Mouse (Mus musculus) liver, embryonic 13.5 days (tissue): Measurements from ENCODE around the gene Arg2. TPM values are rescaled to one million over a fixed set of nuclear protein-coding genes. Genes with fewer than 3 reads are reported as not detected.
"Not testable (repeated sequence)": the region's sequence is repeated elsewhere in the genome, so short reads cannot be mapped to it uniquely, and the experiment has no call there.

Experiments
- ATAC-seq: fragments of 200-750 bp; cut with Nextera tagmentation; 2 replicates; pipeline ENCODE4 v1.8.0; 2017; ENCODE audit warnings: low read depth, mild to moderate bottlenecking, moderate number of reproducible peaks, moderate library complexity
- DNase-seq: peaks from one replicate; pipeline ENCODE4 v3.0.0; 2022
- H3K27ac ChIP-seq: fragments of 300-500 bp; sonication (generic); 2 replicates; pipeline ENCODE4 v1.5.1; 2015; ENCODE audit warnings: moderate library complexity, mild to moderate bottlenecking, inconsistent platforms
- H3K27me3 ChIP-seq: fragments of 300-500 bp; sonication (generic); 2 replicates; pipeline ENCODE4 v1.6.1; 2015; ENCODE audit warnings: mild to moderate bottlenecking, inconsistent platforms
- H3K36me3 ChIP-seq: fragments of 300-500 bp; sonication (generic); 2 replicates; pipeline ENCODE4 v1.6.1; 2015; ENCODE audit warnings: mild to moderate bottlenecking, inconsistent platforms
- H3K4me1 ChIP-seq: fragments of 300-500 bp; sonication (generic); replicated peaks from 2 replicates; pipeline ENCODE4 v1.6.1; 2015; ENCODE audit warnings: inconsistent platforms
- H3K4me2 ChIP-seq: fragments of 300-500 bp; sonication (generic); 2 replicates; pipeline ENCODE4 v1.6.1; 2015; ENCODE audit warnings: inconsistent platforms, mild to moderate bottlenecking, moderate library complexity
- H3K4me3 ChIP-seq: fragments of 300-500 bp; sonication (generic); replicated peaks from 2 replicates; pipeline ENCODE4 v1.5.1; 2015; ENCODE audit warnings: mild to moderate bottlenecking, inconsistent platforms
- H3K9ac ChIP-seq: fragments of 300-500 bp; sonication (generic); 2 replicates; pipeline ENCODE4 v1.6.1; 2015; ENCODE audit warnings: mild to moderate bottlenecking, inconsistent platforms
- H3K9me3 ChIP-seq: fragments of 300-500 bp; sonication (generic); replicated peaks from 2 replicates; pipeline ENCODE4 v1.6.1; 2016; ENCODE audit warnings: inconsistent platforms
- WGBS: fragments of 180-500 bp; shearing (Covaris S2); methylation state at CpG from one replicate; pipeline ENCODE4 v1.1.7; 2015; ENCODE audit not compliant: insufficient replicate concordance; 5-methylcytosine and 5-hydroxymethylcytosine counted together
- polyA plus RNA-seq: library from polyadenylated mRNA; unstranded; fragments of >200 nt; fragmentation: Nextera tagmentation; extraction: Ambion mirVana; gene quantifications from 2 replicates; pipeline ENCODE4 v1.2.1, GENCODE M21; 2015

Gene Arg2
- polyA plus RNA-seq, 1 experiment from 2014 or later = 0.14 TPM

GRCm38 (mm10) chr12:79171269-79171995, 40.9 kb downstream of the Arg2 start:
- H3K27ac ChIP-seq = peak overlapping the region; percentile 87; the same call in 1 of the 2 replicates
- no peak for DNase-seq

GRCm38 (mm10) chr12:79172019-79172941, 41.7 kb downstream of the Arg2 start, which contains the start of gene Vti1b:
Gene Vti1b (minus strand): TSS chr12:79172667.
- H3K4me1 ChIP-seq = peaks cover 31% of the 10 kb centered on the region
- peak within 1 kb of the TSS; percentile 96 for H3K4me3 ChIP-seq
- ATAC-seq = peak; percentile 96
- H3K9ac ChIP-seq = peak within 1 kb of the TSS; percentile 86
- peak; percentile 88 for DNase-seq
- H3K9me3 ChIP-seq = no peaks in the 10 kb centered on the region
- no peaks in the 10 kb centered on the region for H3K27me3 ChIP-seq
- H3K36me3 ChIP-seq = peaks cover 22% of the 10 kb centered on the region
- H3K27ac ChIP-seq = peak within 1 kb of the TSS; percentile 87
- H3K4me2 ChIP-seq = peak within 1 kb of the TSS; percentile 80
- 0% methylated on average over 71 of the region's 73 CpGs for WGBS

More at GRCm38 (mm10) chr12:79171269-79171995, 40.9 kb downstream of the Arg2 start:
- ATAC-seq = no peak
- Histone ChIP-seq H3K27me3 (no peaks in the 10 kb centered on the region), H3K4me3 (peak overlapping the region; percentile 96), H3K4me1 (peaks cover 31% of the 10 kb centered on the region), H3K9me3 (no peaks in the 10 kb centered on the region), H3K36me3 (peaks cover 14% of the 10 kb centered on the region), H3K4me2 (peak overlapping the region; percentile 80), H3K9ac (peak overlapping the region; percentile 86)
- WGBS = 31% methylated on average over 12 of the region's 12 CpGs

GRCm38 (mm10) chr12:79173721-79174120, 43.1 kb downstream of the Arg2 start:
- Histone ChIP-seq H3K4me1 (peaks cover 31% of the 10 kb centered on the region), H3K27ac (peak overlapping the region; percentile 74), H3K9me3 (no peaks in the 10 kb centered on the region), H3K36me3 (peaks cover 30% of the 10 kb centered on the region), H3K4me3 (no peak overlapping the region), H3K9ac (0 out of 2 replicates have a peak overlapping the region, but pooled peaks have one; percentile 26), H3K27me3 (no peaks in the 10 kb centered on the region), H3K4me2 (peak overlapping the region; percentile 40; the same call in 1 of the 2 replicates)
- DNase-seq (peak; percentile 27), ATAC-seq (no peak)
- 25% methylated on average over 5 of the region's 5 CpGs for WGBS

GRCm38 (mm10) chr12:79175998-79176397, 45.4 kb downstream of the Arg2 start:
- ATAC-seq = no peak
- WGBS = 83% methylated on average over 5 of the region's 5 CpGs
- peaks cover 38% of the 10 kb centered on the region for H3K36me3 ChIP-seq

GRCm38 (mm10) chr12:79185160-79185559, 54.6 kb downstream of the Arg2 start:
- H3K27ac ChIP-seq, H3K4me2 ChIP-seq, H3K27me3 ChIP-seq, ATAC-seq, H3K9ac ChIP-seq, DNase-seq, H3K9me3 ChIP-seq, H3K4me3 ChIP-seq: not testable (repeated sequence)
- Histone ChIP-seq H3K4me1 (peaks cover 16% of the 10 kb centered on the region), H3K36me3 (peaks cover 82% of the 10 kb centered on the region)
- WGBS = 77% methylated on average over 4 of the region's 6 CpGs

More at GRCm38 (mm10) chr12:79175998-79176397, 45.4 kb downstream of the Arg2 start:
- Histone ChIP-seq H3K27ac (no peak overlapping the region), H3K4me1 (peaks cover 25% of the 10 kb centered on the region), H3K4me2 (no peak overlapping the region), H3K27me3 (no peaks in the 10 kb centered on the region), H3K4me3 (no peak overlapping the region), H3K9me3 (no peaks in the 10 kb centered on the region), H3K9ac (no peak overlapping the region)
- DNase-seq = no peak

GRCm38 (mm10) chr12:79190931-79191673, 60.5 kb downstream of the Arg2 start:
- Histone ChIP-seq H3K4me3 (peak overlapping the region; percentile 75), H3K4me1 (peaks cover 17% of the 10 kb centered on the region), H3K27me3 (no peaks in the 10 kb centered on the region), H3K27ac (peak overlapping the region; percentile 75), H3K9ac (peak overlapping the region; percentile 77), H3K9me3 (no peaks in the 10 kb centered on the region), H3K36me3 (peaks cover 30% of the 10 kb centered on the region), H3K4me2 (peak overlapping the region; percentile 81)
- ATAC-seq (peak; percentile 97), DNase-seq (peak; percentile 83)
- WGBS = under 1% methylated on average over 18 of the region's 18 CpGs

- Histone ChIP-seq H3K36me3 (peaks cover 24% of the 10 kb centered on the region), H3K4me1 (peaks cover 17% of the 10 kb centered on the region)
- WGBS = 4% methylated on average over 14 of the region's 14 CpGs
These were observed 61.1 kb downstream of the Arg2 start for GRCm38 (mm10) chr12:79191701-79192100.

GRCm38 (mm10) chr12:79192193-79192592, 61.6 kb downstream of the Arg2 start, which contains the start of gene Rdh11:
Gene Rdh11 (minus strand): TSS chr12:79192293.
- H3K4me1 ChIP-seq = peaks cover 17% of the 10 kb centered on the region
- H3K36me3 ChIP-seq = peaks cover 19% of the 10 kb centered on the region
- peak within 1 kb of the TSS; percentile 75 for H3K27ac ChIP-seq
- peak within 1 kb of the TSS; percentile 75 for H3K4me3 ChIP-seq
- 63% methylated on average over 6 of the region's 6 CpGs for WGBS
- peak within 1 kb of the TSS; percentile 81 for H3K4me2 ChIP-seq
- H3K9me3 ChIP-seq = no peaks in the 10 kb centered on the region
- ATAC-seq = no peak
- H3K9ac ChIP-seq = peak within 1 kb of the TSS; percentile 77
- no peaks in the 10 kb centered on the region for H3K27me3 ChIP-seq
- DNase-seq = no peak

More at GRCm38 (mm10) chr12:79191701-79192100, 61.1 kb downstream of the Arg2 start:
- Histone ChIP-seq H3K4me3 (peak overlapping the region; percentile 75), H3K9me3 (no peaks in the 10 kb centered on the region), H3K4me2 (peak overlapping the region; percentile 81), H3K27me3 (no peaks in the 10 kb centered on the region), H3K9ac (peak overlapping the region; percentile 77), H3K27ac (peak overlapping the region; percentile 75)
- peak; percentile 72 for DNase-seq
- peak; percentile 76 for ATAC-seq

GRCm38 (mm10) chr12:79193441-79193840, 62.9 kb downstream of the Arg2 start:
- H3K36me3 ChIP-seq = peaks cover 6% of the 10 kb centered on the region; the same call in 1 of the 2 replicates
- H3K4me1 ChIP-seq = peaks cover 17% of the 10 kb centered on the region
- no peaks in the 10 kb centered on the region for H3K9me3 ChIP-seq
- no peak for ATAC-seq
- H3K27me3 ChIP-seq = no peaks in the 10 kb centered on the region
- H3K4me3 ChIP-seq = no peak overlapping the region
- 0% methylated on average over 3 of the region's 3 CpGs for WGBS
- H3K4me2 ChIP-seq = no peak overlapping the region
- no peak overlapping the region for H3K27ac ChIP-seq
- H3K9ac ChIP-seq = no peak overlapping the region
- DNase-seq = peak; percentile 52

- no peaks in the 10 kb centered on the region for H3K9me3 ChIP-seq
- H3K27ac ChIP-seq = no peak overlapping the region
- no peak overlapping the region for H3K4me2 ChIP-seq
- no peak for DNase-seq
- no peaks in the 10 kb centered on the region for H3K27me3 ChIP-seq
- H3K4me3 ChIP-seq = no peak overlapping the region
- no peak for ATAC-seq
- no peaks in the 10 kb centered on the region for H3K36me3 ChIP-seq
- WGBS = 60% methylated on average over 5 of the region's 5 CpGs
- peaks cover under 1% of the 10 kb centered on the region for H3K4me1 ChIP-seq
- H3K9ac ChIP-seq = no peak overlapping the region
These were observed 66.5 kb downstream of the Arg2 start for GRCm38 (mm10) chr12:79197105-79197504.
